Mouse (Mus musculus) layer of hippocampus, postnatal 25 days (tissue): ENCODE measurements at regions not wholly inside any gene's neighbourhood (a gene's known extent, or its start where the extent isn't known, plus 50 kb on each side); places are given as distances from the start of the nearest gene placed in this dataset.
A peak's percentile ranks its signal among the peaks of the same experiment; 100 is the strongest.

Experiments
- DNase-seq, 2 experiments: peaks; one replicate each; pipeline ENCODE4 v3.0.0; 2022; ENCODE audit warnings: mixed read lengths in 2 of 2, low spot score in 1 of 2; ENCODE audit errors: extremely low spot score in 1 of 2

- no peak for DNase-seq
Measured at GRCm38 (mm10) chr3:52469397-52469796, 201.3 kb downstream of the Foxo1 start.

GRCm38 (mm10) chr3:52468326-52468725 is 200.2 kb downstream of the Foxo1 start:
- no peak for DNase-seq

GRCm38 (mm10) chr3:52467876-52468275 is 199.7 kb downstream of the Foxo1 start:
- no peak for DNase-seq

GRCm38 (mm10) chr3:52466984-52467565 is 198.9 kb downstream of the Foxo1 start:
- DNase-seq: no peak

- DNase-seq: no peak
Measured at GRCm38 (mm10) chr3:52466571-52466970, 198.4 kb downstream of the Foxo1 start.

- no peak for DNase-seq
Measured at GRCm38 (mm10) chr3:52463911-52464310, 195.8 kb downstream of the Foxo1 start.

GRCm38 (mm10) chr3:52454955-52455354 is 186.8 kb downstream of the Foxo1 start:
- no peak for DNase-seq

GRCm38 (mm10) chr3:52453041-52453440 is 184.9 kb downstream of the Foxo1 start:
- DNase-seq: no peak

- no peak for DNase-seq
Measured at GRCm38 (mm10) chr3:52452345-52452744, 184.2 kb downstream of the Foxo1 start.

GRCm38 (mm10) chr3:52446991-52447390 is 178.9 kb downstream of the Foxo1 start:
- no peak for DNase-seq

GRCm38 (mm10) chr3:52446500-52446899 is 178.4 kb downstream of the Foxo1 start:
- DNase-seq: no peak

GRCm38 (mm10) chr3:52444420-52445119 is 176.4 kb downstream of the Foxo1 start:
- no peak for DNase-seq

GRCm38 (mm10) chr3:52443856-52444255 is 175.7 kb downstream of the Foxo1 start:
- peak in 1 of 2 experiments; percentile 3 for DNase-seq

- DNase-seq: no peak
Measured at GRCm38 (mm10) chr3:52429014-52429589, 161.0 kb downstream of the Foxo1 start.

GRCm38 (mm10) chr3:52422826-52423225 is 154.7 kb downstream of the Foxo1 start:
- DNase-seq: no peak

- no peak for DNase-seq
Measured at GRCm38 (mm10) chr3:52416261-52416660, 148.1 kb downstream of the Foxo1 start.

- DNase-seq: no peak
Measured at GRCm38 (mm10) chr3:52415361-52415760, 147.2 kb downstream of the Foxo1 start.

GRCm38 (mm10) chr3:52414017-52414416 is 145.9 kb downstream of the Foxo1 start:
- no peak for DNase-seq

GRCm38 (mm10) chr3:52413187-52413746 is 145.1 kb downstream of the Foxo1 start:
- DNase-seq: no peak

- DNase-seq: no peak
Measured at GRCm38 (mm10) chr3:52411356-52411755, 143.2 kb downstream of the Foxo1 start.

- no peak for DNase-seq
Measured at GRCm38 (mm10) chr3:52409465-52409864, 141.3 kb downstream of the Foxo1 start.
